Mouse (Mus musculus) intestine, postnatal 0 days (tissue): Measurements from ENCODE around the gene Epm2aip1. TPM values are rescaled to one million over a fixed set of nuclear protein-coding genes. Genes with fewer than 3 reads are reported as not detected.

ENCODE experiments used
- ATAC-seq: fragments of 200-750 bp; cut with Nextera tagmentation; 2 replicates; pipeline ENCODE4 v1.8.0; 2017; ENCODE audit warnings: mild to moderate bottlenecking, moderate TSS enrichment, moderate library complexity
- H3K27ac ChIP-seq: fragments of 300-500 bp; sonication (generic); 2 replicates; pipeline ENCODE4 v1.5.1; 2014; ENCODE audit warnings: mild to moderate bottlenecking, low read depth, low read length, moderate library complexity
- H3K27me3 ChIP-seq: fragments of 300-500 bp; sonication (generic); replicated peaks from 2 replicates; pipeline ENCODE4 v1.6.1; 2014; ENCODE audit warnings: low read length, mixed read lengths; ENCODE audit not compliant: control insufficient read depth, insufficient read depth
- H3K36me3 ChIP-seq: fragments of 300-500 bp; sonication (generic); 2 replicates; pipeline ENCODE4 v1.6.1; 2014; ENCODE audit warnings: mild to moderate bottlenecking, moderate library complexity; ENCODE audit not compliant: control insufficient read depth, insufficient read depth
- H3K4me1 ChIP-seq: fragments of 300-500 bp; sonication (generic); replicated peaks from 2 replicates; pipeline ENCODE4 v1.6.1; 2014; ENCODE audit warnings: antibody characterized with exemption, low read length, mixed read lengths; ENCODE audit not compliant: control insufficient read depth, insufficient read depth
- H3K4me2 ChIP-seq: fragments of 300-500 bp; sonication (generic); replicated peaks from 2 replicates; pipeline ENCODE4 v1.6.1; 2014; ENCODE audit warnings: low read depth, mild to moderate bottlenecking, moderate library complexity
- H3K4me3 ChIP-seq: fragments of 300-500 bp; sonication (generic); 2 replicates; pipeline ENCODE4 v1.5.1; 2014; ENCODE audit warnings: low read depth, low read length
- H3K9ac ChIP-seq: fragments of 300-500 bp; sonication (generic); 2 replicates; pipeline ENCODE4 v1.6.1; 2014; ENCODE audit warnings: mild to moderate bottlenecking, low read depth, low read length
- H3K9me3 ChIP-seq: fragments of 300-500 bp; sonication (generic); 2 replicates; pipeline ENCODE4 v1.6.1; 2016; ENCODE audit warnings: mixed run types; ENCODE audit not compliant: control insufficient read depth
- CTCF ChIP-seq: sonication (generic); IDR thresholded peaks from 2 replicates; pipeline ENCODE4 v1.5.1; 2016; ENCODE audit warnings: low read depth, mild to moderate bottlenecking, control low read depth, antibody characterized with exemption, moderate library complexity
- WGBS: fragments of 180-500 bp; shearing (Covaris S2); extraction: QIAGEN DNeasy Blood & Tissue Kit; methylation state at CpG from one replicate; pipeline ENCODE4 v1.1.7; 2014; 5-methylcytosine and 5-hydroxymethylcytosine counted together
- polyA plus RNA-seq: library from polyadenylated mRNA; unstranded; fragments of >200 nt; fragmentation: Nextera tagmentation; extraction: Ambion mirVana; gene quantifications from 2 replicates; pipeline ENCODE4 v1.2.1, GENCODE M21; 2015

The Epm2aip1 gene
- polyA plus RNA-seq, 1 experiment from 2014 or later = 8.0 TPM

DNA sequence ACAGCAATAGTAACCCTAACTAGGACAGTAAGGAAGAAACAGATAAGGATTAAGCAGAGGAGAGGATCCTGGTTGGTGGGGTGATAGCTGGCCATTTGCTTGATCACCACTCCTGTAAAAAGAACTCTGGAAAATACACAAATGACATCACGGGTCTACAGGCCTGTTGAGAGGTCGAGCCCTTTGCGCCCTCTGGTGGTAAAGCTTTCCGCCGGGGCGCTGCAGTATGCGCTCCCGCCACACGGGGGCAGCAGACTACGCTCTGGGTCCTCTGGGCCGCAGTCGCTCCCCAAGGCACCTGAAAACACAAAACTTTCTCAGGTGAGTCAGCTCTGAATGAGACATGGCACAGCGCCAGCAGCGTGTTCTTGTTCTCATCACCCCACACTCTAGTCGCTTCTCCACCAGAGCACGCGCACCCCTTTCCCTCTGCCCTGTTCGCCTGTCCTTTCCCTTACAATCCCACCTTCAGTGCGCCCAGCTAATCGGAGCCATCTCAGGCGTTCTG, 18.2 kb downstream of the Epm2aip1 start:
- H3K9me3 ChIP-seq = no peaks in the 10 kb centered on the region
- no peaks in the 10 kb centered on the region for H3K4me1 ChIP-seq
- TF ChIP-seq CTCF = peak; percentile 100
- peak overlapping the region; percentile 55 for H3K4me2 ChIP-seq
- H3K4me3 ChIP-seq = no peak overlapping the region
- WGBS = 13% methylated on average over 21 of the region's 21 CpGs
- H3K27ac ChIP-seq = peak overlapping the region; percentile 50; the same call in 1 of the 2 replicates
- no peaks in the 10 kb centered on the region for H3K36me3 ChIP-seq
- peak; percentile 90 for ATAC-seq
- H3K27me3 ChIP-seq = no peaks in the 10 kb centered on the region
- H3K9ac ChIP-seq = no peak overlapping the region

DNA sequence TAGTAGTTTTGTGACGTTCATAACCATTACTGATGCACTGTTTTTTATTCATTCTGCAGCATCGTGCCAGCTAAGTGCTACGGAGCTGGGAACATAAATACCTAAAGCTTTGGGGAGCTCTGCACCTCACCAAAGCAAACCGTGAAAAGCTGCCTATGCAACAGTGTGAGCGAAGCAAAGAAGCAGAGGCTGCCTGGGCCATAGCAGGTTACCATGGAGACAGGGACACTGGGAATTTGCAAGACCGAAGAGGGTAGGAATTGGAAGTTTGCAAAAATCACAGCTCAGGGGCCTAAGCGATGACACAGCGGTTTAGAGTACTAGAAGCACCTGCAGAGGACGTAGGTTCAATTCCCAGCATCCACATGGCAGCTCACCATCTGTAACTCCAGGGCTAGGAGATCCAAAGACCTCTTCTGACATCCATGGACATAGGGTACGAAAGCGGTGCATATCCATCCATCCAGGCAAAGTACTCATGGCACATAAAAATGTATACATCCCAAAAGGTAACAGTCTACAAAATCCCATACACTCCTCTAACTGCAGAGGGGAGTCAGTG, 18.9 kb downstream of the Epm2aip1 start:
- no peak for TF ChIP-seq CTCF
- Histone ChIP-seq H3K27me3 (no peaks in the 10 kb centered on the region), H3K4me3 (no peak overlapping the region), H3K4me1 (no peaks in the 10 kb centered on the region), H3K9me3 (no peaks in the 10 kb centered on the region), H3K36me3 (no peaks in the 10 kb centered on the region), H3K9ac (no peak overlapping the region), H3K27ac (no peak overlapping the region), H3K4me2 (no peak overlapping the region)
- 77% methylated on average over 11 of the region's 11 CpGs for WGBS
- ATAC-seq = no peak

DNA sequence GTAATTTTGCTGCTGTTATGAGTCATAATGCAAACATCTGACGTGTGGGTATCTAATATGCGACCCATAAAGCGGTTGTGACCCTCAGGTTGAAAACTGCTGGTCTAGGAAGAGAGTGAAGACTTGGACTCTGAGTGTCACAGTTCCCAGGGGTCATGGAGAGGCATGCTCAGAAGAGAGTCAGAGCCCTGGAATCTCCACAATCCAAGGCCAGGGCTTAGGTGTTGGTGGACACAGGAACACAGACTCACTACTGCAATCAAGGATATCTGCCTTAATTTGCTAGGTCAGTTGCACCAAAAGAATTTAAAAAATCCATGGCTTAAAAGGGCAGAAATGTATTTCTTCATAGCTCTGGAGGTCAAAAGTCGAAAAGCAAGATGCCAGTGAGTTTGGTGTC, 21.5 kb downstream of the Epm2aip1 start:
- H3K36me3 ChIP-seq = no peaks in the 10 kb centered on the region

DNA sequence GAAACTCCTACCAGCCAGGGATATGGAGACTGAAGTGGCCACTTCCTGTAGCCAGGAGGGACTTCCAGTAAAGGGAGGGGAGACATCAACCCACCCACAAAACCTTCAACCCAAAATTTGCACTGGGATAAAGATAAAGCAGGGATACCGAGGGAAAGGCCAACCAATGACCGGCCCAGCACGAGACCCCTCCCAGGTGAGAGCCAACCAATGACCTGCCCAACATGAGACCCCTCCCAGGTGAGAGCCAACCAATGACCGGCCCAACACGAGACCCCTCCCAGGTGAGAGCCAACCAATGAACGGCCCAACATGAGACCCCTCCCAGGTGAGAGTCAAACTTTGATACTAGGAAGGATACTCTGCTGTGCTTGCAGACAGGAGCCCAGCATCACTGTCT, 23.2 kb downstream of the Epm2aip1 start:
- no peak for ATAC-seq
- H3K4me3 ChIP-seq = no peak overlapping the region
- no peaks in the 10 kb centered on the region for H3K27me3 ChIP-seq
- no peaks in the 10 kb centered on the region for H3K36me3 ChIP-seq
- TF ChIP-seq CTCF = no peak
- H3K4me2 ChIP-seq = no peak overlapping the region
- H3K9me3 ChIP-seq = no peaks in the 10 kb centered on the region
- H3K9ac ChIP-seq = no peak overlapping the region
- H3K27ac ChIP-seq = no peak overlapping the region
- no peaks in the 10 kb centered on the region for H3K4me1 ChIP-seq
- 92% methylated on average over 6 of the region's 6 CpGs for whole genome bisulfite sequencing

More for the DNA sequence above, 21.5 kb downstream of the Epm2aip1 start:
- Histone ChIP-seq H3K9ac (no peak overlapping the region), H3K27me3 (no peaks in the 10 kb centered on the region), H3K4me3 (no peak overlapping the region), H3K27ac (no peak overlapping the region), H3K4me2 (no peak overlapping the region), H3K4me1 (no peaks in the 10 kb centered on the region), H3K9me3 (no peaks in the 10 kb centered on the region)
- whole genome bisulfite sequencing = 70% methylated on average over 4 of the region's 4 CpGs
- TF ChIP-seq CTCF = no peak
- ATAC-seq = no peak

GRCm38 (mm10) chr9:111295323-111295722, 23.6 kb downstream of the Epm2aip1 start:
- H3K4me1 ChIP-seq = no peaks in the 10 kb centered on the region
- no peak overlapping the region for H3K9ac ChIP-seq
- no peaks in the 10 kb centered on the region for H3K27me3 ChIP-seq
- no peak for TF ChIP-seq CTCF
- no peak overlapping the region for H3K27ac ChIP-seq
- WGBS = 73% methylated on average over 2 of the region's 2 CpGs
- H3K36me3 ChIP-seq = no peaks in the 10 kb centered on the region
- no peaks in the 10 kb centered on the region for H3K9me3 ChIP-seq
- no peak overlapping the region for H3K4me3 ChIP-seq
- H3K4me2 ChIP-seq = no peak overlapping the region
- no peak for ATAC-seq

GRCm38 (mm10) chr9:111296433-111296832, 24.7 kb downstream of the Epm2aip1 start:
- Histone ChIP-seq H3K9me3 (no peaks in the 10 kb centered on the region), H3K9ac (no peak overlapping the region), H3K4me2 (no peak overlapping the region), H3K36me3 (no peaks in the 10 kb centered on the region), H3K27ac (no peak overlapping the region), H3K27me3 (no peaks in the 10 kb centered on the region), H3K4me1 (no peaks in the 10 kb centered on the region), H3K4me3 (no peak overlapping the region)
- 68% methylated on average over 7 of the region's 7 CpGs for WGBS
- ATAC-seq = no peak
- TF ChIP-seq CTCF = no peak
